Mouse (Mus musculus): ENCODE measurements at regions not wholly inside any gene's neighbourhood (a gene's known extent, or its start where the extent isn't known, plus 50 kb on each side); places are given as distances from the start of the nearest gene placed in this dataset.

DNA sequence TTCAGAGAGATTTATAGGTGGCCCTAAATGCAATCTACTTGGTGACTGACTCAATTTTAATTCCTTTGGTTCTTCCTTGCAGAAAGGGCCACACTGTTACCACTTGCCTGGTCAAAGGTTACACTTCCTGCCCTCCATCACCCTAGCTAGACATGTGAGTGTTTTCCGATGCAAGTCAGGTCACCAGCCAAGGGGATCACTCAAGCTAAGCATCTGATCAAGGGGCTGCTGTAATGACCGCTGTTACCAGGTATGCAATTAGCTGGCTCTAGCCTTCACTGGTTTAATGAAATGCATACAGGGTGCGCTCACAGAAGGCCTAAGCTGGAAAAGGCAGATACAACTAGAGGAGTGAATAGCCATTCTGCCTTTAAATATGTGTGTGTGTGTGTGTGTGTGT is 105.1 kb downstream of the Mtx2 start:
- no peaks in the 10 kb centered on the region for H3K27me3 ChIP-seq (ENCODE audit: control insufficient read depth, insufficient read depth, low read length, poor library complexity, severe bottlenecking)
- no peaks in the 10 kb centered on the region for H3K36me3 ChIP-seq (ENCODE audit: control insufficient read depth, insufficient read depth, low read length, poor library complexity, severe bottlenecking)
- no peak for DNase-seq (ENCODE audit: low read depth, low spot score)

DNA sequence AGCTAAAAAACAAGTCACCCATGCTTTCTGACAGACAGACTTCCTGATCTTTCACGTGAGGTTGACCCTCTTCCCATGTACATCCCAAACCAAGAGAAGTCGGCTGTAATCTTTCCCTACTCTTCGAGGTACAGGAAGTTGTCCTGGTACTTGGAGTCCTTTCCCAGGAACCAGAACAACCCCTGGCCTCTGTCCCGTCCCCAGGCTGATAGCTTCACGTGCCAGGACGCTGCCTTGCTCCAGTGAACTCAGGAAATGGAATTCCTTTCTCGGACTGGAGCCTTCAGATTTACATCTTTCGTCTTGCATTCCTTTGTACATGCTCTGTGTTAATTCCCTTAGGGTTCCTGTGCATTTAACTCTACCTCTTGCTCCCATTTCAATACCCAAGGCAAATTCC is 107.6 kb downstream of the Mtx2 start:
- Histone ChIP-seq H3K36me3 (ENCODE audit: control insufficient read depth, insufficient read depth, low read length, poor library complexity, severe bottlenecking) (no peaks in the 10 kb centered on the region), H3K27me3 (ENCODE audit: control insufficient read depth, insufficient read depth, low read length, poor library complexity, severe bottlenecking) (no peaks in the 10 kb centered on the region)
- DNase-seq (ENCODE audit: low read depth, low spot score), result no peak

DNA sequence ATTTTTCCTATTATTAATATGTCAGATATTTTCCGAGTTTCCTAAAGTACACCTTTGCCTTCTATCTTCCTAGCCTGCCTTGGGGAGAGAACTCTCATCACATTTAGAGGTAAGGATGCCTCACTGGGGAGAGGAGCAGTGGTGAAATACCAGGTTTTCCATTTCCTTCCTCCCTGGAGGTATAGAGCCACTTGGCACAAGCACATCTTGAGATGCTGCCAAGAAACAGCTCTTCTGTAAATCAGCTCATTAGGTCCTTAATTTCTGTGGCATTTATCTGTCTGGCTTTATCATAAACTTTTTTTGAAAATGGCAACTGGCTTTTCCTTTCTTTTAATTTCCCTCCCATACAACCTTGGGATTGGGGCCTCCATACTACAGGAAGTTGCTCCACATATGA is 108.2 kb downstream of the Mtx2 start:
- no peak for DNase-seq (ENCODE audit: low read depth, low spot score)
- Histone ChIP-seq H3K27me3 (ENCODE audit: control insufficient read depth, insufficient read depth, low read length, poor library complexity, severe bottlenecking) (no peaks in the 10 kb centered on the region), H3K36me3 (ENCODE audit: control insufficient read depth, insufficient read depth, low read length, poor library complexity, severe bottlenecking) (no peaks in the 10 kb centered on the region)

DNA sequence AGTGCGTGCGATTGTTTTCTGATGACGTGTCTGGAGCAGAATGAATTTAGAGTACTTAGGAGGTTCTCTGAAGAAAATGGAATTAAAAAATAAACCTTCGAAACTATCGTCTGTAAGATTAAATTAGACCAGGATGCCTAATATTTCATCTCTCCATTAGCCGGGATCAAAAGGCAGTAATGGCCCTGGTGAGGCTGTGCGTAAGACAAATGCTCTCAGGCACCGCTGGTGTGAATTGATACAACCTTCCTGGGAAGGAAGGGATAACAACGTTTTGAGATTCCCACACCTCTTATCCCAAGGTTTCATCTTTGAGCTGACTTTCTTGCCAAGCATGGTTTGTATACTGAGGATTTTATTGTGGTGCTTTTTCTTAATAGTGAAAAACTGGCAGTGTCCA is 113.1 kb downstream of the Mtx2 start:
- H3K27me3 ChIP-seq (ENCODE audit: control insufficient read depth, insufficient read depth, low read length, poor library complexity, severe bottlenecking), result no peaks in the 10 kb centered on the region
- DNase-seq (ENCODE audit: low read depth, low spot score), result no peak
- H3K36me3 ChIP-seq (ENCODE audit: control insufficient read depth, insufficient read depth, low read length, poor library complexity, severe bottlenecking), result no peaks in the 10 kb centered on the region

DNA sequence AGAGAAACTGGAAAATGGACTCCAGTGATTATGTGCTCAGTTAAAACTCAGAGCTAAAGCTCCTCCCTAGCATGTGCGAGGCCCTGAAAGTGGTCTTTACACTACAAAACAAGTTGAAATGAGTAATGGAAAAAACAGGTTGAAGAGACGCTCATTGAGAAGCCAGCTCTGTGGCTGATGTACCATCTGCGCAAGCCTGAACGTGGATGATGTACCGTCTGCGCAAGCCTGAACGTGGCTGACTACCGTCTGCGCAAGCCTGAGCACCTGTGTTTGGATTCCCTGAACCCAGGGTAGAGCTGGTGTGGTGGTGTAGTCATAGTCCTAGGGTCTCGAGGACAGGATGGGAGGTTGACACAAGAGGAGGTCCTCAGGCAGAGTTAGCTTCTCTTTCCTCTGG is 116.4 kb downstream of the Mtx2 start:
- no peaks in the 10 kb centered on the region for H3K36me3 ChIP-seq (ENCODE audit: control insufficient read depth, insufficient read depth, low read length, poor library complexity, severe bottlenecking)
- no peak for DNase-seq (ENCODE audit: low read depth, low spot score)
- no peaks in the 10 kb centered on the region for H3K27me3 ChIP-seq (ENCODE audit: control insufficient read depth, insufficient read depth, low read length, poor library complexity, severe bottlenecking)

DNA sequence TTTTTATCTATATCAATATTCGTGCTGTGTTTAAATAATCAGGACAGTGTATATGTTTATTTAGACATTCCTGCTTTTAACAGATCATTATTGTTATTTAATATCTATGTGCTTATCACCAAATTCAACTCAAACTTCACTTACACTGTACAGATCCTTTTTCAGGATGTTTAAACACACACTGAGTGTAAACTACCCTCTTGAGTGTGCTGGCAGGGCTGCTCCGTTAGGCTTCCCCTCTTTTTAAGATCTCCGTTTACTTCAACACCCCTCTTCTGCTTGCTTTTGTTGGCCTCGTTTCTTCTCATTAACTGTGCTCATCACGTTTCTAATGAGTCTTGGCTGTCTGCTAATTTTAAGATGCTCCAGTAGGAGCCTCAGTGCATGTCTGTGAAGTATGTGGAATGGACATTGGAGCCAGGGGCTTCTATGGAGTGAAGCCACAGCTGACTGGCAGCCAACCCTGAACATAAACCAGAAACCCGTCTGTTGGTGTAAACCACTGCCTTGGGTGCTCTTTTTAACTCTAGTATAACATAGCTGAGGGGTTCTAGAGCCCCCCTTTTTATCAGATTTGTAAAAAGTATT is 117.1 kb downstream of the Mtx2 start:
- H3K27me3 ChIP-seq (ENCODE audit: control insufficient read depth, insufficient read depth, low read length, poor library complexity, severe bottlenecking), result no peaks in the 10 kb centered on the region
- no peak for DNase-seq (ENCODE audit: low read depth, low spot score)
- no peaks in the 10 kb centered on the region for H3K36me3 ChIP-seq (ENCODE audit: control insufficient read depth, insufficient read depth, low read length, poor library complexity, severe bottlenecking)

DNA sequence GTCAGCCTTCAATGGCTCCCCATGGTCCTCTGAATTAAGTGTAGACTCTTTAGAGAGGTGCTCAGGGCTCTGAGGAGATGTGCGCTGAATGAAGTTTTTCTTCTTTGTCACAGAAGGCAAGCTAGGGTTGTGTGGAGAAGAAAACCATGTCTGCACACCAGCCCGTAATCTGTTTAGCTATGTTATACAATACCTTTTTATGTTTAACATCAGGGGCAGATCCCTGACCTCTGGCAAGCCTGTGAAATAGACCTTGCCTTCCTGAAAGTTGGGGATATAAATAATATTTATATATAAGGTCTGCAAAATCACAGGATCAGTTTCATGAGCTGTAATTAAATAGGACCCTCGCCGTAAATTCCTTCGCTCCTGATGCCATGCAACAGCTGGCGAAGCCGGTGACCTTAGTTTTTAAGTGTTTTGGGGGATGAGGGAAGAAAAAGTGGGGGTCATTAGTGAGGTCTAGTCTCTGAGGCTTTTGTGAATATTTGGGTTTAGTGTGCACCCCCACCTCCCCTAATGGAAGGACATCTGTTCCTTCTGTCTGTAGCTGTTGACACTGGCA is 119.7 kb downstream of the Mtx2 start:
- Histone ChIP-seq H3K36me3 (ENCODE audit: control insufficient read depth, insufficient read depth, low read length, poor library complexity, severe bottlenecking) (no peaks in the 10 kb centered on the region), H3K27me3 (ENCODE audit: control insufficient read depth, insufficient read depth, low read length, poor library complexity, severe bottlenecking) (no peaks in the 10 kb centered on the region)
- DNase-seq (ENCODE audit: low read depth, low spot score), result no peak

DNA sequence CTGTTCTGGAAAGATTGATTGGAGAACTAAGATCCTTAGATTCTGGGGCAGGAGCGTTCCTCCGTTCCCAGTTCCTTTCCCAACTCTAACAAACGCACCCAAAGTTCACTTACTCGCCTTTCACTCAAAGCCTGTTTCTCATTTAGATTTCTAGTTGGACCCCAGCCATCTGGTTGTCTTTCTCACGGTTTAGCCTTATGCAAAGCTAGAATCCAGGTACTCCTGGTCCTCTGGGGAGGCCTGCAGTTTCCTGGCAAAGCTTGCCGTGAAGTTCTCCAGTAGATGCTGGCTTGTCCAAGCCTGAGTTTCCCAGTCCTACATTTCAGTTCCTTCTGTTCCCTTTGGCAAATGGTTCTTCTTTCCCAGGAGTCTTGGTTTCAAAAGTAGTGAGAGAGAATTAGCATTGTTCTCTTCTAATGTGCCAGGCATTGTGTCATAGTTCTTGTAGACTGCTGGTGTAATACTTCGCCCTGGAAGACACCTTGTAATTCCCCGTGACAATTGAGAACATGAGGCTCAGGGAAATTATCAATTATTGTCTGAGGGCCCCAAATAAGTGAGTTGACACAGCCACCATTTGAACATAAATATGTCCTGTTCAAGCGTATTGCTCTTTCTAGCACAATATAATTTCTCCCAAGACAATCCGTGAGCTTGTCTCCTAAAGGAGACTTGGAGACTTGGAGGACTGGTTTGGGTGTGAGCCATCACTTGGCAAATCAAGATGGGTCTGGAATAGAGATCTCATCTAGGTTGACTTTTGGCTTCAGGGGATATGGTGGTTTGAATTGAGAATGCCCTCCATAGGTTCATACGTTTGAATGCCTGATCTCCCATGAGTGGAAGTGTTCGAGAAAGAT is 126.0 kb downstream of the Mtx2 start:
- DNase-seq (ENCODE audit: low read depth, low spot score), result no peak
- Histone ChIP-seq H3K36me3 (ENCODE audit: control insufficient read depth, insufficient read depth, low read length, poor library complexity, severe bottlenecking) (no peaks in the 10 kb centered on the region), H3K27me3 (ENCODE audit: control insufficient read depth, insufficient read depth, low read length, poor library complexity, severe bottlenecking) (no peaks in the 10 kb centered on the region)

DNA sequence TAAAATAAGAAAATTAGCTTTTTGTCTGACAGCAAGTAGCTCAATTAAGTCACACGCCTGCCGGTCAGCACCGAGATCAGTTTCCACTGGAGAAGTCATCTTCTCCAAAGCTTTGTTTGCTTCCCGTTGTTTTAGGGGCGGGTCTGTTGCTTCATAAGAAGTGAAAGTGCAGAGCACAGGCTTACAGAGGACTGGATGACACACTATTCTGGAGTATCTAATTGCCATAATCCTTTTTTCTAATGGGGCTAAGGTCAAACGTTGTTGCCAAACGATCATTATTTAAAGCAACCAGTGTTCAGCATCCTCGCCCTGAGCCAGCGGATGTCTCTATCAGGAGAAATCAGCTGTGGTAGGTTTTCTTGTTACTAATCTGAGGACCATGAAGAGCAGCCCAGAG is 128.5 kb downstream of the Mtx2 start:
- Histone ChIP-seq H3K36me3 (ENCODE audit: control insufficient read depth, insufficient read depth, low read length, poor library complexity, severe bottlenecking) (no peaks in the 10 kb centered on the region), H3K27me3 (ENCODE audit: control insufficient read depth, insufficient read depth, low read length, poor library complexity, severe bottlenecking) (no peaks in the 10 kb centered on the region)
- no peak for DNase-seq (ENCODE audit: low read depth, low spot score)

DNA sequence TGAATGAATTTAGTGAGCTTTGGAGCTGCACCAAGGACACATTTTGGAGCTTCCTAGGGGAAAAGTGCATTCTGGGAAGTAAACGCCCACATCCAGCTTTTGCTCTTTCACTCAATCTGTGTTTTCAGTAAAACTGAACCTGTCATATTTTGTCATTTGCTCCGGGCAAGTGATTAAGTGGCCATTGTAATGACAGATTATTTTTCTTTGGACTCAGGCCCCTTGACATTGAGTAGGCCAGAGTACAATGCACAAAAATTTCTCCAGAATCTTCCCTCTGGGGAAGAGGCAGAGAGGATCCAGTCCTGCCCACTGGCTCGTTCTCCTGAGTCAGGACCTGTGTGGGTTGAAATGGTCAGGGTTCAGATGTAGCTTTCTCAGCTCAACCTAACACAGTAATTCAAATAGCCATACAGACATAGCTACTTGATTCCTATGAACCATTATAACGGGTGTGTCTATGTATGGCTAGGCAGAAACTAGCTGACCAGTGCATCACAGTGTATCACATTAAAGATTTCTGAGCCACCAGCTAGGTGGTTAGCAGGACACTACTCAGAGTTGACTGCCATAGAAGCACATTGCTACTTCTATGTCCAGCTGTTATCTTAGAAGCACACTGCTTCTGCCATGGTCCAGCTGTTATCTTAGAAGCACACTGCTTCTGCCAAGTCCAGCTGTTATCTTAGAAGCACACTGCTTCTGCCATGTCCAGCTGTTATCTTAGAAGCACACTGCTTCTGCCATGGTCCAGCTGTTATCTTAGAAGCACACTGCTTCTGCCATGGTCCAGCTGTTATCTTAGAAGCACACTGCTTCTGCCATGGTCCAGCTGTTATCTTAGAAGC is 129.9 kb downstream of the Mtx2 start:
- no peak for DNase-seq (ENCODE audit: low read depth, low spot score)
- Histone ChIP-seq H3K27me3 (ENCODE audit: control insufficient read depth, insufficient read depth, low read length, poor library complexity, severe bottlenecking) (no peaks in the 10 kb centered on the region), H3K36me3 (ENCODE audit: control insufficient read depth, insufficient read depth, low read length, poor library complexity, severe bottlenecking) (no peaks in the 10 kb centered on the region)

DNA sequence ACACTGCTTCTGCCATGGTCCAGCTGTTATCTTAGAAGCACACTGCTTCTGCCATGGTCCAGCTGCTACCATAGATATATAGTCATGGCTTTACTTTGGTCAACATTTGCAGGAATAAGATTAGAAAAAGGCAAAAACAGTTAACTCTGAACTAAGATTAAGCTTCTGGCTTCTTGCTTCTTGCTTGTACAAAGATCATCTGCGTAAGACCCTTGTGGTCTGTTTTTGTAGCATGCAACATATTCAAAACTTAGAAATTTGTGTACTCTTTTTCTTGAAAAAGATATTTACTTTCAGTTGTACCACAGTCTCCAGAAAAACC is 130.5 kb downstream of the Mtx2 start:
- no peaks in the 10 kb centered on the region for H3K27me3 ChIP-seq (ENCODE audit: control insufficient read depth, insufficient read depth, low read length, poor library complexity, severe bottlenecking)
- DNase-seq (ENCODE audit: low read depth, low spot score), result no peak

DNA sequence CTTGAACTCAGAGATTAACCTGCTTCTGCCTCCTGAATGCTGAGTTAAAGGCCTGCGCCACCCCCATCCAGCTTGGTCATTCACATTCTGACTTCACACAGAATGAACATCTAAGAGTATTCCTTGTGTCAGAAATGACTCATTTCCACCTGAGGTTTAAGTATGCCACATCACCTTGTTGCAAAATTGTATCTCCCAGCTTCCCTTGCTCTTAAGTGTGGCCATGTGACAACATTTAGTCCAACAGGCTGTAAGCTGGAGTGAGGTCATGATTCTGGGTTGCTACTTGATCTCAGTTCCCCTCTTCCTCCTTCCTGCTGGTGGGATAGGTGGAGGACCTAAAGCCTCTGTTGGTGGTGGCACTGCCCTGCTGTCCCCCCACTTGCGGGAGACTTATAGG is 131.0 kb downstream of the Mtx2 start:
- no peaks in the 10 kb centered on the region for H3K36me3 ChIP-seq (ENCODE audit: control insufficient read depth, insufficient read depth, low read length, poor library complexity, severe bottlenecking)
- H3K27me3 ChIP-seq (ENCODE audit: control insufficient read depth, insufficient read depth, low read length, poor library complexity, severe bottlenecking), result no peaks in the 10 kb centered on the region
- no peak for DNase-seq (ENCODE audit: low read depth, low spot score)

More for the DNA sequence above, 130.5 kb downstream of the Mtx2 start:
- H3K36me3 ChIP-seq (ENCODE audit: control insufficient read depth, insufficient read depth, low read length, poor library complexity, severe bottlenecking), result no peaks in the 10 kb centered on the region

DNA sequence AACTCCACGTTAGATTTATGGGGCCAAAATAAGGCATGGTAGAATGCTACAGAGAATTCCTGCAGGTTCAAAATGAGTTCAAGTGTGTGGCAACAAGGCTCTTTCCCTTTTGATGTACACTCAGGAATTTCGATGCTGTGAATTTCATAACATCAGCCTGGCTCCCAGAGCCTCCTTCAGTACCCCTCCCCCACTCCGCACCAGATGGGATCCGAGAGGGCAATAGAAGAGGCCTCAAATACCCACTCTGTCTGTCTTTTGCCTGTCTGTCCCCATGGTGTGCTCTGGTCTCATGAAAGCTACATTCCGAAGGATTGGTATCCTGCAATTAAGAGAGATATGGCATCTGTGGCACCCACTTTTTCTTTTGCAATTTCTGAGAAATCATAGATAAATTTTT is 134.3 kb downstream of the Mtx2 start:
- no peaks in the 10 kb centered on the region for H3K36me3 ChIP-seq (ENCODE audit: control insufficient read depth, insufficient read depth, low read length, poor library complexity, severe bottlenecking)
- no peaks in the 10 kb centered on the region for H3K27me3 ChIP-seq (ENCODE audit: control insufficient read depth, insufficient read depth, low read length, poor library complexity, severe bottlenecking)
- no peak for DNase-seq (ENCODE audit: low read depth, low spot score)

DNA sequence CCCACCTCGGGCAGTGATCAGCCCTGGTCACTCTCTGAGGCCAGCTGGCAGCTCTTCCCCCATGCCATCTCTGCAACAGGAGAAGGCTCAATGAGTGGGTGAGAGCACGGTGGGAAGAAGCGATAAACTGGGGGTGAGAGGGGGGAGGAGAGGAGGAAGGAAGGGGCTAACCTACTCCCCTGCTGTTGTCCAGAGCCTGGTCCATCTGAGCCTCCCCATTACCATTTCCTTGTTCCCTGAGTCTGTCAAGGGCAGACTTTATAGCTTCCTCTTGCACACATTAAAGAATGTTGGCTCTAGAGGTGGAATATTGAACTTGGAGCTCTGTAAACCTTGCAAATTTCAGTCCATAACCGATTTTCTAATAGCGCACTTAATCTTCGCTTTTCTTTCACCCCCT is 136.8 kb downstream of the Mtx2 start:
- Histone ChIP-seq H3K27me3 (ENCODE audit: control insufficient read depth, insufficient read depth, low read length, poor library complexity, severe bottlenecking) (no peaks in the 10 kb centered on the region), H3K36me3 (ENCODE audit: control insufficient read depth, insufficient read depth, low read length, poor library complexity, severe bottlenecking) (no peaks in the 10 kb centered on the region)
- DNase-seq (ENCODE audit: low read depth, low spot score), result no peak

DNA sequence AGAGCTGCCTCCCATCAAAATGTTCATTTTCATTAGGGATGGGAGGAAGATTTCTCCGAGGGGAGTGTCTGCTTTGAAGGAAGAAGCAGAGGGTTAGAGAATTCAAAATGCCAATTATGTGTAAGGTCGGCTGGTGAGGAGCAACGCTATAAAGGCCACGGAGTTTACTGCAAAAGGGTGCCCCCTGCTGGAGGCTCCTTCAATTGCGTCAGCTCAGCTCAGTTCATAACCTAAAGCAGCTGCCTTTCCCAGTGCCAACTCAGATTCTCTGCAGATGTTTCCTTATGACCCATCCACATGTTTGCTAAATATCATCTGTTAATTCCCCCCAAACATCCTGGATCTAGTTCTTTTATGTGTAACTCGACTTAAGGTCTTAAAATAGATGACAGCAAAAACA is 138.8 kb downstream of the Mtx2 start:
- Histone ChIP-seq H3K36me3 (ENCODE audit: control insufficient read depth, insufficient read depth, low read length, poor library complexity, severe bottlenecking) (no peaks in the 10 kb centered on the region), H3K27me3 (ENCODE audit: control insufficient read depth, insufficient read depth, low read length, poor library complexity, severe bottlenecking) (no peaks in the 10 kb centered on the region)
- DNase-seq (ENCODE audit: low read depth, low spot score), result peak; percentile 61

All from splenic B cell, adult 2 months (primary cell).